Mouse (Mus musculus) testis, adult 2 months (tissue): Measurements from ENCODE around the gene Wfikkn1.

Source experiments
- CTCF ChIP-seq: fragments of 200-500 bp; IDR thresholded peaks from 2 replicates; pipeline ENCODE4 v1.5.1; 2012; ENCODE audit warnings: low read depth, mild to moderate bottlenecking, inconsistent platforms, low read length, moderate library complexity; ENCODE audit not compliant: control insufficient read depth, insufficient read depth, insufficient replicate concordance
- POLR2A ChIP-seq: fragments of 200-500 bp; IDR thresholded peaks from 2 replicates; pipeline ENCODE4 v1.6.1; 2012; ENCODE audit warnings: low read depth, mild to moderate bottlenecking, inconsistent platforms, low read length, moderate library complexity; ENCODE audit not compliant: control insufficient read depth

DNA sequence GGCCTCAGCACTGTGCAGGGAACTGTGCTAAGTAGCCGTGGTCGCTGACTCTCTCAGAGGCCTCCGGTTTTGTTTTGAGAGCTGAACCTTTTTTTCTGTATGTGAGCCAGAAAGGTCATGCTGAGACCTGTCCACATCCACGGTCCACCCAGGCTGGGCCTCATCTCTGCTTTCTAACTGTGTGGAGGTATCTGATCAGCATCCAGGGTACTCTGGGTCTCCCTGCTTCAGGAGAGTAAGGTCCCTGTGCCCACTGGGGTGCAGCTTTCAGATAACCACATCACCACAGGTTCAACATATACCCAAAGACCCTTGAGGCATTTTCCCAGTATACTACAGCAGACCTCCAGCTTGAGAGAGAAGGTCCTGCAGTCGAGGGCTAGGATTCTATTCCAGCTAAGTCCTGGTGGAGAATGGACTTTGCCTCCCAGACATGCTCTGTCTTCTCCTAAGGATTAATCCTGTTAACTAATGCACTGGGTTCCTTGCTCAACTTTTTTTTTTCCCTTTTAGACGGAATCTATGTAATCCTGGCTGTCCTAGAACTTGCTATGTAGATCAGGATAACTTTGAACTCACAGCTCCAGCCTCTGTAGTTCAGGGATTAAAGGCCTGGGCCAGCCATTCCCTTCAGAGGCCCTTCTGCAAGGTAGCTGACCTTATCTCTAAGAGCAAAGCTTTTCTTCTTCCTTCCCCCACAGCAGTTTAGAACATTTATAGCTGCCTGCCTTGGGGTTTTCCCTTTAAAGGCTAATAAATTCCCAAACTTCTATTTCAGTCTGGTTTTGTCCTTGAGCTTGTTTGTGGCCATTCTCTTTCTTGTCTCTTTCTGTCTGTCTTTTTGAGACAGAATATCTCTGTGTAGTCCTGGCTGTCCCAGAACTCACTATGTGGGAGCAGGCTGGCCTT lies 18.7 kb downstream of the Wfikkn1 start:
- no peak for TF ChIP-seq POLR2A
- no peak for TF ChIP-seq CTCF
